16 mouse cellular contexts compared by ENCODE assay signal in genomic region chr12:12882931-12883553, GRCm38 (mm10).
"Had no signal": no experiment of that assay in that cellular context is flagged by ENCODE, and none has a peak within 500 bp of the region (broad histone marks: within the 10 kb centered on the region; RNA-seq: fewer than 3 reads in every experiment).

No protein-coding gene starts in this region.

- H3K4me3 ChIP-seq: neural tube, embryonic 13.5 days; neural tube, embryonic 15.5 days; stomach, embryonic 15.5 days had no signal

- H3K27ac ChIP-seq: neural tube, embryonic 13.5 days; neural tube, embryonic 15.5 days; stomach, embryonic 15.5 days; stomach, postnatal 0 days had no signal

- DNase-seq: retina, postnatal 1 day; right cerebral cortex, adult 18-20 months; right cerebral cortex, postnatal 14 days; right cerebral cortex, postnatal 25 days; right cerebral cortex, postnatal 4 days; spleen, adult 18-20 months; thymus, adult 18-20 months; thymus, adult 2 months; thymus, postnatal 14 days; thymus, postnatal 25 days; thymus, postnatal 36 days; thymus, postnatal 4 days had no signal

- H3K4me2 ChIP-seq: neural tube, embryonic 13.5 days; neural tube, embryonic 15.5 days; stomach, embryonic 15.5 days had no signal

- H3K27me3 ChIP-seq: neural tube, embryonic 13.5 days; neural tube, embryonic 15.5 days; stomach, embryonic 15.5 days had no signal

- H3K4me1 ChIP-seq: neural tube, embryonic 15.5 days; stomach, embryonic 15.5 days had no signal

- H3K9ac ChIP-seq: neural tube, embryonic 13.5 days; neural tube, embryonic 15.5 days; stomach, embryonic 15.5 days had no signal

- H3K9me3 ChIP-seq: neural tube, embryonic 13.5 days; neural tube, embryonic 15.5 days; stomach, embryonic 15.5 days had no signal

- H3K36me3 ChIP-seq: neural tube, embryonic 13.5 days; neural tube, embryonic 15.5 days; stomach, embryonic 15.5 days had no signal
